Mouse (Mus musculus): ENCODE measurements around the gene Gm3415. TPM values are rescaled to one million over a fixed set of nuclear protein-coding genes. Genes with fewer than 3 reads are reported as not detected.

Gm3415 gene
- total RNA-seq, 1 experiment: not detected

- no peak overlapping the region for H3K27ac ChIP-seq (ENCODE audit: insufficient read depth, low read depth, low read length, poor library complexity, severe bottlenecking)
- H3K9me3 ChIP-seq (ENCODE audit: control insufficient read depth, insufficient read depth, low read depth, low read length): no peaks in the 10 kb centered on the region
- no peaks in the 10 kb centered on the region; a peak in 1 of 4 replicates for H3K4me1 ChIP-seq (ENCODE audit: control insufficient read depth in 2 of 2, insufficient read depth in 2 of 2, low read length in 2 of 2, poor library complexity in 1 of 2)
- TF ChIP-seq HCFC1 (IDR thresholded peaks at IDR 0.05; ENCODE audit: borderline replicate concordance, insufficient read depth, low read length) (no peak), ZC3H11A (IDR thresholded peaks at IDR 0.05; ENCODE audit: borderline replicate concordance, low read depth, low read length) (no peak), MAFK (IDR thresholded peaks at IDR 0.05; ENCODE audit: insufficient read depth, low read depth, low read length) (no peak), ZNF384 (IDR thresholded peaks at IDR 0.05; ENCODE audit: low read depth, low read length) (no peak), CHD2 (IDR thresholded peaks at IDR 0.05; ENCODE audit: low read depth, low read length) (no peak)
- H3K4me3 ChIP-seq (ENCODE audit: insufficient read depth in 1 of 2, low read depth in 1 of 2, low read length in 2 of 2, poor library complexity in 1 of 2, severe bottlenecking in 1 of 2): no peak overlapping the region
- H3K36me3 ChIP-seq (ENCODE audit: control insufficient read depth, insufficient read depth, low read length, poor library complexity, severe bottlenecking): no peaks in the 10 kb centered on the region
- no peak for DNase-seq (ENCODE audit: low read depth, low spot score)
- H3K9ac ChIP-seq (ENCODE audit: insufficient read depth, low read depth, low read length, poor library complexity, severe bottlenecking): no peak overlapping the region
- in situ Hi-C loops (cut with MboI; ENCODE audit: low sequenced_read_pairs in 2 of 2, unreplicated experiment in 2 of 2): no loop called here
These were observed 51.0 kb downstream of the Gm3415 start for GRCm38 (mm10) chr5:146606895-146607294.

GRCm38 (mm10) chr5:146607816-146608215 is 51.9 kb downstream of the Gm3415 start:
- no peaks in the 10 kb centered on the region for H3K9me3 ChIP-seq (ENCODE audit: control insufficient read depth, insufficient read depth, low read depth, low read length)
- no peak overlapping the region for H3K27ac ChIP-seq (ENCODE audit: insufficient read depth, low read depth, low read length, poor library complexity, severe bottlenecking)
- in situ Hi-C loops (cut with MboI; ENCODE audit: low sequenced_read_pairs in 2 of 2, unreplicated experiment in 2 of 2): no loop called here
- no peaks in the 10 kb centered on the region for H3K36me3 ChIP-seq (ENCODE audit: control insufficient read depth, insufficient read depth, low read length, poor library complexity, severe bottlenecking)
- H3K4me3 ChIP-seq (ENCODE audit: insufficient read depth in 1 of 2, low read depth in 1 of 2, low read length in 2 of 2, poor library complexity in 1 of 2, severe bottlenecking in 1 of 2): no peak overlapping the region
- no peak overlapping the region for H3K9ac ChIP-seq (ENCODE audit: insufficient read depth, low read depth, low read length, poor library complexity, severe bottlenecking)
- no peak for DNase-seq (ENCODE audit: low read depth, low spot score)
- peaks cover 0 to 2% of the 10 kb centered on the region in 2 experiments; a peak in 1 of 4 replicates for H3K4me1 ChIP-seq (ENCODE audit: control insufficient read depth in 2 of 2, insufficient read depth in 2 of 2, low read length in 2 of 2, poor library complexity in 1 of 2)
- TF ChIP-seq ZNF384 (IDR thresholded peaks at IDR 0.05; ENCODE audit: low read depth, low read length) (no peak), CHD2 (IDR thresholded peaks at IDR 0.05; ENCODE audit: low read depth, low read length) (no peak), ZC3H11A (IDR thresholded peaks at IDR 0.05; ENCODE audit: borderline replicate concordance, low read depth, low read length) (no peak), MAFK (IDR thresholded peaks at IDR 0.05; ENCODE audit: insufficient read depth, low read depth, low read length) (no peak), HCFC1 (IDR thresholded peaks at IDR 0.05; ENCODE audit: borderline replicate concordance, insufficient read depth, low read length) (no peak)

Other genes starting within 250 kb of the Gm3415 start
- 6.2 and 8.0 TPM in 2 replicates for gene Wasf3, start 171.2 kb upstream of the Gm3415 start, total RNA-seq (2012; rRNA removed)
- not detected in 2 replicates for gene Gm6408, start 74.2 kb upstream of the Gm3415 start, total RNA-seq (2012; rRNA removed)
- gene Gm6370, start 64.8 kb upstream of the Gm3415 start, total RNA-seq (2012; rRNA removed): not detected in 2 replicates
- not detected in 2 replicates for gene 4930449I24Rik, start 53.7 kb upstream of the Gm3415 start, total RNA-seq (2012; rRNA removed)
- not detected in 2 replicates for gene Gm3402, start 42.0 kb upstream of the Gm3415 start, total RNA-seq (2012; rRNA removed)
- not detected in 2 replicates for gene Gm3404, start 30.3 kb upstream of the Gm3415 start, total RNA-seq (2012; rRNA removed)
- gene Gm3409, start 18.5 kb upstream of the Gm3415 start, total RNA-seq (2012; rRNA removed): not detected in 2 replicates
- 0.37 TPM in 1 of 2 replicates, not detected in the other for gene Gpr12, start 29.1 kb downstream of the Gm3415 start, total RNA-seq (2012; rRNA removed)
- gene Usp12, start 238.9 kb downstream of the Gm3415 start, total RNA-seq (2012; rRNA removed): 20.6 and 25.4 TPM in 2 replicates